ENCODE assay signal across 27 mouse cellular contexts in genomic region chr19:7585764-7586163, GRCm38 (mm10). TPM values are rescaled to one million over a fixed set of nuclear protein-coding genes. Genes with fewer than 3 reads are reported as not detected.
A peak's percentile ranks its signal among the peaks of the same experiment; 100 is the strongest.
DNase-seq lines count a peak whose midpoint lies in the region.
"Had no signal": no experiment of that assay in that cellular context is flagged by ENCODE, and none has a peak within 500 bp of the region (broad histone marks: within the 10 kb centered on the region; RNA-seq: fewer than 3 reads in every experiment).

No protein-coding gene starts in this region.

- H3K27ac ChIP-seq in heart, embryonic 10.5 days = no peak overlapping the region
- H3K27ac ChIP-seq: embryonic facial prominence, embryonic 15.5 days; forebrain, embryonic 10.5 days; hindbrain, embryonic 13.5 days; hindbrain, postnatal 0 days had no signal

- peak; percentile 90 for DNase-seq in heart, adult 11 months
- no peak for DNase-seq in heart, postnatal 25 days (ENCODE audit: low spot score)
- DNase-seq in heart, adult 9 months (ENCODE audit: low spot score in 2 of 2) = peak; percentile 27 to 43
- DNase-seq in heart, embryonic 10.5 days (ENCODE audit: low spot score) = no peak
- peak; percentile 19 for DNase-seq in testis, postnatal 14 days (ENCODE audit: low spot score)
- DNase-seq in testis, postnatal 10 days (ENCODE audit: low spot score) = no peak
- no peak for DNase-seq in urinary bladder, postnatal 10 days (ENCODE audit: low spot score)
- DNase-seq: cerebellum, adult 11 months; cerebellum, adult 8-10 months; embryo, embryonic 11 days; gastrocnemius, postnatal 10 days; kidney, adult 11 months had no signal

- no peaks in the 10 kb centered on the region for H3K9me3 ChIP-seq in heart, embryonic 10.5 days
- H3K9me3 ChIP-seq: embryonic facial prominence, embryonic 15.5 days; hindbrain, embryonic 13.5 days had no signal

- peaks cover 14% of the 10 kb centered on the region; the same call in 1 of the 2 replicates for H3K4me1 ChIP-seq in heart, embryonic 10.5 days

- intact Hi-C loops in heart, postnatal 25 days (cut with DNase I) = loop anchor here (2.0 kb wide), 1 partner anchor 27 kb away; no protein-coding TSS in a partner anchor

- 82% methylated on average over 6 of the region's 6 CpGs for WGBS in heart, embryonic 10.5 days

- peaks cover 16% of the 10 kb centered on the region; the same call in 1 of the 2 replicates for H3K36me3 ChIP-seq in heart, embryonic 10.5 days
- H3K36me3 ChIP-seq: embryonic facial prominence, embryonic 15.5 days; forebrain, embryonic 10.5 days; hindbrain, embryonic 13.5 days had no signal

- no peak overlapping the region for H3K4me3 ChIP-seq in heart, embryonic 10.5 days
- H3K4me3 ChIP-seq: embryonic facial prominence, embryonic 15.5 days; erythroblast, embryonic 14.5 days; forebrain, embryonic 10.5 days; hindbrain, embryonic 13.5 days had no signal

- H3K27me3 ChIP-seq in heart, embryonic 10.5 days (ENCODE audit: insufficient read depth, poor library complexity, severe bottlenecking) = no peaks in the 10 kb centered on the region
- H3K27me3 ChIP-seq: embryonic facial prominence, embryonic 15.5 days; hindbrain, embryonic 13.5 days had no signal

RNA-seq across cellular contexts. Expression of gene Lgals12, which starts 21.2 kb away (rescaled TPM):
- under 1 TPM; 0.31 to 0.92 TPM for total RNA-seq in heart, postnatal 25 days (2021)
- 0.06 TPM in 1 of 2 replicates, not detected in the other for polyA plus RNA-seq in heart, embryonic 10.5 days (2016; fragmentation: Nextera tagmentation; extraction: Ambion mirVana)
- total RNA-seq: common myeloid progenitor, adult 5-6 weeks; hematopoietic stem cell, adult 5-6 weeks; MEL had no signal
- polyA plus RNA-seq: C2C12; erythroblast, embryonic 14.5 days had no signal

RNA-seq across cellular contexts. Expression of gene Hrasls5, which starts 26.6 kb away (rescaled TPM):
- under 1 TPM in 1 of 2 experiments, not detected in 1; 0.26 TPM for total RNA-seq in heart, postnatal 25 days (2021)
- not detected in 2 replicates for polyA plus RNA-seq in heart, embryonic 10.5 days (2016; fragmentation: Nextera tagmentation; extraction: Ambion mirVana)
- total RNA-seq: adrenal gland, postnatal 4 days; common myeloid progenitor, adult 5-6 weeks; gastrocnemius, postnatal 10 days; gastrocnemius, postnatal 4 days; hematopoietic stem cell, adult 5-6 weeks; hindbrain, postnatal 0 days; MEL had no signal
- polyA plus RNA-seq: brain, embryonic 14.5 days; C2C12; embryonic facial prominence, embryonic 11.5 days; erythroblast, embryonic 14.5 days; forebrain, embryonic 10.5 days; forebrain, embryonic 14.5 days; hindbrain, embryonic 13.5 days; intestine, embryonic 14.5 days had no signal

RNA-seq across cellular contexts. Expression of gene Pla2g16, which starts 28.5 kb away (rescaled TPM):
- 100 to 1,000 TPM; 122 TPM for total RNA-seq in heart, postnatal 25 days (2021)
- 15.9 and 30.8 TPM in 2 replicates for polyA plus RNA-seq in heart, embryonic 10.5 days (2016; fragmentation: Nextera tagmentation; extraction: Ambion mirVana)

Comparison
In these comparisons a context has a peak if more than half of its experiments do, and no peak if none do; other contexts are left out.
1. DNase-seq: peak in heart, adult 11 months (single experiment), heart, adult 9 months (2 of 2) and testis, postnatal 14 days (single experiment); none in heart, postnatal 25 days (single experiment), heart, embryonic 10.5 days (single experiment), testis, postnatal 10 days (single experiment) and urinary bladder, postnatal 10 days (single experiment).